Mouse (Mus musculus): Measurements from ENCODE around the gene 1700022I11Rik. TPM values are rescaled to one million over a fixed set of nuclear protein-coding genes. Genes with fewer than 3 reads are reported as not detected.
A peak's percentile ranks its signal among the peaks of the same experiment; 100 is the strongest.
"Not testable (repeated sequence)": the region's sequence is repeated elsewhere in the genome, so short reads cannot be mapped to it uniquely, and the experiment has no call there.

1700022I11Rik gene
- polyA plus RNA-seq, 1 experiment from 2014 or later, result 1.1 TPM

GRCm38 (mm10) chr4:42978062-42978461 is 8.7 kb downstream of the 1700022I11Rik start:
- no peaks in the 10 kb centered on the region for H3K27me3 ChIP-seq
- no peak overlapping the region for H3K9ac ChIP-seq
- no peak for ATAC-seq (ENCODE audit: low FRiP score)
- no peaks in the 10 kb centered on the region for H3K4me1 ChIP-seq
- peaks cover 54% of the 10 kb centered on the region for H3K36me3 ChIP-seq (replicated peaks)
- H3K9me3 ChIP-seq, result no peaks in the 10 kb centered on the region
- H3K4me2 ChIP-seq, result no peak overlapping the region
- H3K4me3 ChIP-seq (replicated peaks), result no peak overlapping the region
- WGBS, result 94% methylated on average over 4 of the region's 4 CpGs
- no peak overlapping the region for H3K27ac ChIP-seq

DNA sequence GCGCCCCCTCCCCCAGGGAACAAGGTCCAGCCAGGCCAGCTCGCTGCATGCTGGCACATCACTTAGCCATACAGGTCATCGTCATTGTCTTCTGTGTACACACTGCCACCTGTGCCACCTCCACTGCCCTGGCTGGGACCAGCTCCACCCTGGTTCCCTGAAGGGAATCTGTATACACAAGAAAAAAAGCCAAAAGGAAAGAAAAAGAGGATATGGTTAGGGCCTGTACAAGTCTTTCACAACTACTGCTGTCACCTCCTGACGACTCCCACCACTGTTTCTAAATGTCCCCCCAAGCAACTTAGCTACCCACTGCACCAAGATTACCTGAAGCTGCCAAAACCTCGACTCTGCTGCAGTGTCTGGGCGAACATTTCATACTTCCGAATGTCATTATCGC is 11.1 kb downstream of the 1700022I11Rik start:
- not testable (repeated sequence) for H3K9ac ChIP-seq; ATAC-seq (ENCODE audit: low FRiP score); H3K27me3 ChIP-seq; H3K4me1 ChIP-seq; H3K27ac ChIP-seq; H3K4me2 ChIP-seq; H3K4me3 ChIP-seq (replicated peaks); H3K9me3 ChIP-seq
- 94% methylated on average over 8 of the region's 8 CpGs for WGBS
- peaks cover 72% of the 10 kb centered on the region for H3K36me3 ChIP-seq (replicated peaks)

DNA sequence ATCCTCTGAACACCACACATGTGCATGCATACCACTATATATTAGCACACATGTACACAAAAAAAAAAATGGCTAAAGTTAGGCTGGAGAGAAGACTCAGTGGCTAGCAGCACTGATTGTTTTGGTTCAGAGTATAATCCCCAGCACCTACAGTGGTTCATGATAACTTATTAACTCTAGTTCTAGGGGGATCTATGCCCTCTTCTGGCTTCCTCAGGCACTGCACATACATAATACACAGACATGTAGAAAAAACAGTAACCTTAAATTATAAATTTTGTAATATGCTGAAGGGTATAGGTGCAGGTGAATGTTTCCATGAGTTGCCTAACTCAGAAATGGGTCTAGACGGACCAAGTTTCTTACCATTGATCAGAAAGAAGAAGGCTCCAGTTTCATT is 18.9 kb downstream of the 1700022I11Rik start:
- no peak overlapping the region for H3K4me2 ChIP-seq
- ATAC-seq (ENCODE audit: low FRiP score), result no peak
- no peak overlapping the region for H3K4me3 ChIP-seq (replicated peaks)
- peaks cover 97% of the 10 kb centered on the region for H3K36me3 ChIP-seq (replicated peaks)
- H3K27ac ChIP-seq, result no peak overlapping the region
- H3K9ac ChIP-seq, result no peak overlapping the region
- WGBS, result 77% methylated on average over 1 of the region's 1 CpGs
- no peaks in the 10 kb centered on the region for H3K4me1 ChIP-seq
- H3K9me3 ChIP-seq, result no peaks in the 10 kb centered on the region
- no peaks in the 10 kb centered on the region for H3K27me3 ChIP-seq

- Histone ChIP-seq H3K27ac (no peak overlapping the region), H3K36me3 (replicated peaks) (peaks cover 31% of the 10 kb centered on the region), H3K4me1 (peaks cover 20% of the 10 kb centered on the region), H3K4me3 (replicated peaks) (peak overlapping the region; percentile 93), H3K27me3 (no peaks in the 10 kb centered on the region), H3K9me3 (no peaks in the 10 kb centered on the region), H3K4me2 (peak overlapping the region; percentile 88), H3K9ac (peak overlapping the region; percentile 95; the same call in 1 of the 2 replicates)
- no peak for ATAC-seq (ENCODE audit: low FRiP score)
- WGBS, result 73% methylated on average over 2 of the region's 2 CpGs
Observed at GRCm38 (mm10) chr4:42998022-42998421, 28.6 kb downstream of the 1700022I11Rik start.

DNA sequence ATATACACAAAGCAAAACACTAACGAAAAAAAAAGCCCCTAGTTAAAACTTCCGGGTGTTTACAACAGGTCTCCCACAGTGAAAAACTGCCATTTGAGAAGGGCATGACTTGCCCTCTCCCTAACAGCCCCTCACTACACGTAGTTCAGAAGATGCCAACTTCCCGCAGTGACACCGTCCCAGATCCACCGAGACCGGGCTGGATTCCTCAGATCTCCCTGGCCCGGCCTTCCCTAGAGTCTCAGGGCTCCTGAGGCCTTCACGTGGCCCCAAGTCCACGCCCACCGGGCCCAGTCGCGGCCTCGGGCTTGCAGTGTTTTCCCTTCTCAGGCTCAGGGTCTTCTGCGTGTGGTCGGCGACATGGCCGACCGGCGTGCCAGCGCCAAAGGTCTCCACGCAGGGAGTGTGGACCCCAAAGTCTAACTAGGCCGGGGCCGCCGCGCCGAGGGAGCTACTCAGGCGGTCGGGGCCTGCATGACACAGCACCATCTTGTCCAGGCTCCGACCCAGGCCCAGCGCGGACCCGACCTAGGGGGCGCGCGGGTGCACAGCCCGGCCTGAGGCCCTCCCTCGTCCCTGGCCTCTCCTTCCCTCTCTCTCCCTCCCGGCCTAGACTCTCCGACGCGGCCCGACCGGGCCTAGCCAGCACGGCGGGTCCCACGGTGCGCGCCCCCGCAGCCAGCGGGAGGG is 30.2 kb downstream of the 1700022I11Rik start:
- under 1% methylated on average over 51 of the region's 51 CpGs for WGBS
- peak; percentile 80 for ATAC-seq (ENCODE audit: low FRiP score)

GRCm38 (mm10) chr4:43000141-43000986 is 31.0 kb downstream of the 1700022I11Rik start, which contains the start of gene Vcp:
Gene Vcp, minus strand, starts transcription at chr4:43000507.
- under 1% methylated on average over 47 of the region's 56 CpGs for WGBS
- H3K9me3 ChIP-seq, H3K27me3 ChIP-seq: not testable (repeated sequence)
- H3K36me3 ChIP-seq (replicated peaks), result peaks cover 23% of the 10 kb centered on the region
- H3K9ac ChIP-seq, result peak within 1 kb of the TSS; percentile 95
- peak within 1 kb of the TSS; percentile 88 for H3K4me2 ChIP-seq
- peak within 1 kb of the TSS; percentile 100 for H3K27ac ChIP-seq
- peaks cover 20% of the 10 kb centered on the region for H3K4me1 ChIP-seq
- H3K4me3 ChIP-seq (replicated peaks), result peak within 1 kb of the TSS; percentile 93
- ATAC-seq (ENCODE audit: low FRiP score), result peak; percentile 98

More for the DNA sequence above, 30.2 kb downstream of the 1700022I11Rik start:
- H3K36me3 ChIP-seq (replicated peaks), result peaks cover 24% of the 10 kb centered on the region
- peak overlapping the region; percentile 95 for H3K9ac ChIP-seq
- H3K4me3 ChIP-seq (replicated peaks), result peak overlapping the region; percentile 93
- peaks cover 20% of the 10 kb centered on the region for H3K4me1 ChIP-seq
- no peaks in the 10 kb centered on the region for H3K27me3 ChIP-seq
- peak overlapping the region; percentile 100 for H3K27ac ChIP-seq
- H3K4me2 ChIP-seq, result peak overlapping the region; percentile 88
- H3K9me3 ChIP-seq, result no peaks in the 10 kb centered on the region

DNA sequence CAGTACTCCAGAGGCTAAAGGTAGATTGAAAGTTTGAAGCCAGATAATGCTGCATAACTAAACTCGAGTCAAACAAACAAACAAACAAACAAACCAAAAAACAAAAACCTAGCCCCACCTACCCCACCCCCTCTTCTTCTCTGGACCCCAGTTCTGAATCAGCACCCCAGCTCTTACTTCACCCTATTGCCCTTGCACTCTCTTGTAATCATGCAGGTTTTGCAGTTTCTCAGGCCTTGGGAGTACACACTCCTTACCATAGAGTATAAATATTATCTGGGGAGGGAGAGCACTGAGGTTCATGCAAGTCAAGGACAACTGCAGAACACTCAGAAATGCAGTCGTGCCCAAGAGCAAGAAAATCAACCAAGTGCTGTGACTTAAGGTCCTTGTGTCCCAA is 31.9 kb downstream of the 1700022I11Rik start:
- 95% methylated on average over 2 of the region's 2 CpGs for WGBS
- H3K4me1 ChIP-seq, result peaks cover 20% of the 10 kb centered on the region
- H3K36me3 ChIP-seq (replicated peaks), result peaks cover 16% of the 10 kb centered on the region
- ATAC-seq (ENCODE audit: low FRiP score), result no peak
- H3K4me2 ChIP-seq, result no peak overlapping the region
- no peak overlapping the region for H3K9ac ChIP-seq
- H3K4me3 ChIP-seq (replicated peaks), result no peak overlapping the region
- H3K27ac ChIP-seq, result peak overlapping the region; percentile 100
- H3K9me3 ChIP-seq, result no peaks in the 10 kb centered on the region
- no peaks in the 10 kb centered on the region for H3K27me3 ChIP-seq

GRCm38 (mm10) chr4:43002756-43003439 is 33.5 kb downstream of the 1700022I11Rik start:
- Histone ChIP-seq H3K4me2 (no peak overlapping the region), H3K36me3 (replicated peaks) (peaks cover 22% of the 10 kb centered on the region), H3K9ac (no peak overlapping the region), H3K9me3 (no peaks in the 10 kb centered on the region), H3K4me3 (replicated peaks) (no peak overlapping the region), H3K4me1 (peaks cover 13% of the 10 kb centered on the region), H3K27me3 (no peaks in the 10 kb centered on the region), H3K27ac (no peak overlapping the region)
- no peak for ATAC-seq (ENCODE audit: low FRiP score)
- 82% methylated on average over 12 of the region's 12 CpGs for WGBS

DNA sequence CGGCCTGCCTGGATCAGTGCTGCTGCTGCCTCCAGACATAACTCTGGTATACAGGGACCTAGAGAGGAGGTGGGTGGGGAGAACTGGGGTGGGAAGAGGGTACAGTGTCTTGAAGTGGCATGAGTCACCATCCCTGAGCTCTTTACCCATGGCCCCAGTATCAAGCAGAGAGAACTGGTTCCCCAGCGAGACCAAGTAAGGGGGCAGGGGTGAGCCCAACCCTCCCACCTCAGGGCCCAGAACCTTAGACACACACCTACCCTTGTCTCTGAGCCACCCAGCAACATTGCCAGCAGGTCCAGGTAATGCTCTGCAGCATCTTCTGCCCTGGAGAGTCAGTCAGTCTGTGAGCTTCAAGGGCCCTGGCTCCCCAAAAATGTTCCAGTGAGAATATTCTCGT is 35.5 kb downstream of the 1700022I11Rik start:
- H3K36me3 ChIP-seq (replicated peaks), result peaks cover 22% of the 10 kb centered on the region
- no peak overlapping the region for H3K4me3 ChIP-seq (replicated peaks)
- no peak overlapping the region for H3K4me2 ChIP-seq
- H3K27me3 ChIP-seq, result no peaks in the 10 kb centered on the region
- H3K4me1 ChIP-seq, result peaks cover 14% of the 10 kb centered on the region
- H3K27ac ChIP-seq, result no peak overlapping the region
- no peak for ATAC-seq (ENCODE audit: low FRiP score)
- H3K9ac ChIP-seq, result no peak overlapping the region
- WGBS, result 88% methylated on average over 3 of the region's 3 CpGs
- no peaks in the 10 kb centered on the region for H3K9me3 ChIP-seq

- Histone ChIP-seq H3K27me3 (no peaks in the 10 kb centered on the region), H3K27ac (no peak overlapping the region), H3K4me3 (replicated peaks) (no peak overlapping the region), H3K4me2 (no peak overlapping the region), H3K9ac (no peak overlapping the region), H3K36me3 (replicated peaks) (peaks cover 22% of the 10 kb centered on the region), H3K9me3 (no peaks in the 10 kb centered on the region), H3K4me1 (peaks cover 14% of the 10 kb centered on the region)
- no peak for ATAC-seq (ENCODE audit: low FRiP score)
- WGBS, result 71% methylated on average over 2 of the region's 2 CpGs
Observed at GRCm38 (mm10) chr4:43005765-43006164, 36.4 kb downstream of the 1700022I11Rik start.

GRCm38 (mm10) chr4:43010161-43011038 is 41.0 kb downstream of the 1700022I11Rik start, which contains the start of gene Fancg:
Gene Fancg, minus strand, starts transcription at chr4:43010506.
- Histone ChIP-seq H3K9me3 (no peaks in the 10 kb centered on the region), H3K27me3 (no peaks in the 10 kb centered on the region), H3K9ac (peak within 1 kb of the TSS; percentile 75), H3K4me3 (replicated peaks) (peak within 1 kb of the TSS; percentile 70), H3K4me2 (peak within 1 kb of the TSS; percentile 85), H3K27ac (peak within 1 kb of the TSS; percentile 61; the same call in 1 of the 2 replicates), H3K36me3 (replicated peaks) (peaks cover 6% of the 10 kb centered on the region; the same call in 1 of the 2 replicates), H3K4me1 (peaks cover 14% of the 10 kb centered on the region)
- under 1% methylated on average over 37 of the region's 37 CpGs for WGBS
- ATAC-seq (ENCODE audit: low FRiP score), result peak; percentile 95

Measured in forebrain, embryonic 12.5 days (tissue).